Mouse (Mus musculus): Measurements from ENCODE around the gene Myo7a. TPM values are rescaled to one million over a fixed set of nuclear protein-coding genes. Genes with fewer than 3 reads are reported as not detected.
A peak's percentile ranks its signal among the peaks of the same experiment; 100 is the strongest.

Gene Myo7a
- polyA plus RNA-seq, 1 experiment from 2014 or later, result 15.2 TPM

DNA sequence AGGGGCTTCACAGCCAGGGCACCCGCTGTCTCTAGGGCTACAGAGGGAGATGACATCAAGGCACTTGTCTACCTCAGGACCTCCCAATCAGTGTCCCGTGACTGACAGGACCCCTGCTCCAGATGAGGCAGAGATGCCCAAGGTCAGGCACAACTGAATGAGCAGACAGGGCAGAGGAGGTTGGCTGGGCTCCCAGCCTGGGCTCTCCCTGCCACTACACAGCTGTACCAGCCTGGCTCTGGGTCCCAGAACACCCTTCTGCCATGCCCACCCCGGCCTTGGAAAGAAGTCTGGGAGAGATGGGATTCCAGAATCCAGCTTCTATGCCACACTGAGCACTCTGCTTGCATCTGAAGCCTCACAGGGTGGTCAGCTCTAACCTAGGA is 36.9 kb upstream of the Myo7a start:
- WGBS, result 65% methylated on average over 2 of the region's 3 CpGs
- ATAC-seq (ENCODE audit: low FRiP score), result no peak

DNA sequence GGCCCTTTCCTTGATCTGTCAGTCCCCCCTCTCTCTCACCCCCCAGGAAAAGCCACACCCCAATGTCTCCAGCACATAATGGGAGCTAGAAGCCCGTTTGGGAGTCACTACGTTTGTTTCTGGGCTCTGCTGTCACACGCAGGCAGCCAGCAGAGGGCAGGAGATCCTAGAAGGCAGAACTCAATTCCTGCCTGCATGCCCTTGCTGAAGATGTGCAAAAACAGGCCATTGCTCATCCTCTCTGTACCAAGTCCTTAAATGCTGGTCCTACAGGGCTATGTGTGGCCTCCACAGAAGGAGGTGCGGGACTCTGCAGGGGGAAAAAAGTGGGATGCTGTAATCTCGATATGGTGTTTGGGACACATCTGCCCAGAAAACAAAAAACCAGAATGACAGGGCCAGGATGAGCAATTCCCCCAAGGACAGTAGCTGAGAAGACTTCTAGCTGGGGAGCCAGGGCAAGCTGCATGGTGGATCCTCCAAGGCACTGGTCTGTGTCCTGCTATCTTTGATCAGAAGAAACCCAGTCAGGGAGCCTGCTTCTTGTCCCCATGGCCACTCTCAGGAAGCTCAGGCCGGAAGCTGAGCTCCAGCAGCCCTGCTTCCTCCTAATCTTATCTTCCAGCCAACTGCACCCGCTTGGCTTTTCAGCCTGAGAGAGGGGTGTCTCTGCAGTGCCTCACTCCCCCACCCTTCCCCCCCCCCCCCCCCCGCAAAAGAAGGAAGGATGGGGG is 36.4 kb upstream of the Myo7a start:
- H3K4me2 ChIP-seq (replicated peaks; ENCODE audit: low read depth, low read length), result no peak overlapping the region
- ATAC-seq (ENCODE audit: low FRiP score) (peak; percentile 36; the same call in 1 of the 2 replicates), DNase-seq (ENCODE audit: low spot score) (peak; percentile 70)
- H3K9me3 ChIP-seq (ENCODE audit: control insufficient read depth, low read length), result no peaks in the 10 kb centered on the region
- H3K4me3 ChIP-seq (ENCODE audit: low read depth, low read length), result no peak overlapping the region
- no peaks in the 10 kb centered on the region for H3K27me3 ChIP-seq (ENCODE audit: control insufficient read depth, insufficient read depth, low read length)
- H3K27ac ChIP-seq (ENCODE audit: low read depth, low read length), result no peak overlapping the region
- no peaks in the 10 kb centered on the region for H3K4me1 ChIP-seq (replicated peaks; ENCODE audit: control insufficient read depth, insufficient read depth, low read length)
- 36% methylated on average over 7 of the region's 8 CpGs for WGBS
- H3K9ac ChIP-seq (ENCODE audit: low read depth, low read length), result no peak overlapping the region
- no peaks in the 10 kb centered on the region for H3K36me3 ChIP-seq (ENCODE audit: control insufficient read depth, insufficient read depth, low read length)

More for the DNA sequence above, 36.9 kb upstream of the Myo7a start:
- no peak for DNase-seq (ENCODE audit: low spot score)
- Histone ChIP-seq H3K4me1 (replicated peaks; ENCODE audit: control insufficient read depth, insufficient read depth, low read length) (no peaks in the 10 kb centered on the region), H3K9ac (ENCODE audit: low read depth, low read length) (no peak overlapping the region), H3K4me2 (replicated peaks; ENCODE audit: low read depth, low read length) (no peak overlapping the region), H3K9me3 (ENCODE audit: control insufficient read depth, low read length) (no peaks in the 10 kb centered on the region), H3K27ac (ENCODE audit: low read depth, low read length) (no peak overlapping the region), H3K36me3 (ENCODE audit: control insufficient read depth, insufficient read depth, low read length) (no peaks in the 10 kb centered on the region), H3K27me3 (ENCODE audit: control insufficient read depth, insufficient read depth, low read length) (no peaks in the 10 kb centered on the region), H3K4me3 (ENCODE audit: low read depth, low read length) (no peak overlapping the region)

- Histone ChIP-seq H3K4me2 (replicated peaks; ENCODE audit: low read depth, low read length) (no peak overlapping the region), H3K27ac (ENCODE audit: low read depth, low read length) (no peak overlapping the region), H3K27me3 (ENCODE audit: control insufficient read depth, insufficient read depth, low read length) (no peaks in the 10 kb centered on the region), H3K9ac (ENCODE audit: low read depth, low read length) (no peak overlapping the region), H3K4me1 (replicated peaks; ENCODE audit: control insufficient read depth, insufficient read depth, low read length) (no peaks in the 10 kb centered on the region; the same call in 1 of the 2 replicates), H3K4me3 (ENCODE audit: low read depth, low read length) (no peak overlapping the region), H3K36me3 (ENCODE audit: control insufficient read depth, insufficient read depth, low read length) (no peaks in the 10 kb centered on the region), H3K9me3 (ENCODE audit: control insufficient read depth, low read length) (no peaks in the 10 kb centered on the region)
- DNase-seq (ENCODE audit: low spot score) (no peak), ATAC-seq (ENCODE audit: low FRiP score) (no peak)
- WGBS, result 72% methylated on average over 5 of the region's 5 CpGs
Measured at GRCm38 (mm10) chr7:98153892-98154291, 34.6 kb upstream of the Myo7a start.

DNA sequence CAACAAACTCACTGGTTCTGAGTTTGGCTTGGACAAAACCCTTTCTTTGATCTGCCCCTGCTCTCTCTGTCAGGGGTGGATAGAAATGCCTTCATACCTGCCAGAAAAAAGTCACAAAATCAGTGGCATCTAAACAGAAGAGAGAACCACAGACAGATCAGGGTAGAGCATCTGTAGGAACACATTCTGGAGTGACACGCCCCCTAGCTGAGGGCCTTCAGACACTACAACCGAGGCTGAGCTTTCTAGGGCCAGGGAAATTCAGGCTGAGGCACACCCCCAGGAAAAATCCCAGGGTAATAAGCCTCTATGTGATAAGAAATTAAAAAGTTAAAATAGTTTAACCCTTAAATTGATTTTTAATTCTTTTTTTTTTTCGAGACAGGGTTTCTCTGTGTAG is 34.0 kb upstream of the Myo7a start:
- DNase-seq (ENCODE audit: low spot score) (no peak), ATAC-seq (ENCODE audit: low FRiP score) (no peak)
- Histone ChIP-seq H3K4me2 (replicated peaks; ENCODE audit: low read depth, low read length) (no peak overlapping the region), H3K27ac (ENCODE audit: low read depth, low read length) (no peak overlapping the region), H3K4me3 (ENCODE audit: low read depth, low read length) (no peak overlapping the region), H3K9me3 (ENCODE audit: control insufficient read depth, low read length) (no peaks in the 10 kb centered on the region), H3K9ac (ENCODE audit: low read depth, low read length) (no peak overlapping the region), H3K27me3 (ENCODE audit: control insufficient read depth, insufficient read depth, low read length) (no peaks in the 10 kb centered on the region), H3K36me3 (ENCODE audit: control insufficient read depth, insufficient read depth, low read length) (no peaks in the 10 kb centered on the region), H3K4me1 (replicated peaks; ENCODE audit: control insufficient read depth, insufficient read depth, low read length) (no peaks in the 10 kb centered on the region; the same call in 1 of the 2 replicates)
- 38% methylated on average over 3 of the region's 3 CpGs for WGBS

DNA sequence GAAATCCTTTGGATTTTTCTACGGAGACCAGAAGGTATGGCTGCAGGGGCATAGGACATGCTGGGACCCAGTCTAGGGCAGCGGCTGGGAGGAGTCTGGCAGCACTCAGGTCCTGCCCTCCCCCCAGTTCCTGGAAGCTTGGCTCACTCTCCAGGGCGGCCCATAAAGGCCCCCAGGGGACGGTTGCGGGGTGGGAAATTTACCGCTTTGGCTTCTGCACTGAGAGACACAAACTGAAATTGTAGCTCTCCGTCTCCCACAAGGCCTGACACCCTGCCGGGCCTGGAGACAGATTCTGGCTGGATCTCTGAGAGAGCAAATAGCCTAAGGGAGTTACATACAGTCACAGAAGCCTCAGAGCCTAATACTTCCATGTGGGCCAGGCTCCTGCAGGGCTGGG is 33.1 kb upstream of the Myo7a start:
- ATAC-seq (ENCODE audit: low FRiP score), result no peak

DNA sequence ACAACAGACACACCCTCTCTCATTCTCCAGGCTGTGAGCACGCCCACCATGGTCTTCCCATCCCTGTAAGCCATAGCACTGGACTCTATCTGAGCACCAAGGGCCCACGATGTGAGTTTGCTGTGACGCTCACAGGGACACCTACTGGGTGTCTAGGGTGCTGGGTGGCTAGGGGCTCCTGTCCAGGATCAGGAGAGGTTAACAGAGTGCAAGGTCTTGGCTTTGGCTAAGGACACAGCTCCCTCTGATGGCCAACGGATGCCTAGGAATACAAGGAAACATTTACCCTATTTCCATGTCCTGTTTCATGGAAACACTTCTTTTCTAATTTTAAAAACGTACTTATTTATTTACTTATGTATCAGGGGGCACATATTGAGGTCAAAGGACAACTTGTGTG is 31.2 kb upstream of the Myo7a start:
- H3K4me1 ChIP-seq (replicated peaks; ENCODE audit: control insufficient read depth, insufficient read depth, low read length), result no peaks in the 10 kb centered on the region; the same call in 1 of the 2 replicates
- 40% methylated on average over 5 of the region's 5 CpGs for WGBS
- no peaks in the 10 kb centered on the region for H3K27me3 ChIP-seq (ENCODE audit: control insufficient read depth, insufficient read depth, low read length)
- no peaks in the 10 kb centered on the region for H3K36me3 ChIP-seq (ENCODE audit: control insufficient read depth, insufficient read depth, low read length)
- H3K9me3 ChIP-seq (ENCODE audit: control insufficient read depth, low read length), result no peaks in the 10 kb centered on the region
- H3K27ac ChIP-seq (ENCODE audit: low read depth, low read length), result no peak overlapping the region
- ATAC-seq (ENCODE audit: low FRiP score) (no peak), DNase-seq (ENCODE audit: low spot score) (no peak)
- H3K4me2 ChIP-seq (replicated peaks; ENCODE audit: low read depth, low read length), result no peak overlapping the region
- no peak overlapping the region for H3K9ac ChIP-seq (ENCODE audit: low read depth, low read length)
- no peak overlapping the region for H3K4me3 ChIP-seq (ENCODE audit: low read depth, low read length)

More for the DNA sequence above, 33.1 kb upstream of the Myo7a start:
- Histone ChIP-seq H3K36me3 (ENCODE audit: control insufficient read depth, insufficient read depth, low read length) (no peaks in the 10 kb centered on the region), H3K9ac (ENCODE audit: low read depth, low read length) (no peak overlapping the region), H3K4me2 (replicated peaks; ENCODE audit: low read depth, low read length) (no peak overlapping the region), H3K27me3 (ENCODE audit: control insufficient read depth, insufficient read depth, low read length) (no peaks in the 10 kb centered on the region), H3K27ac (ENCODE audit: low read depth, low read length) (no peak overlapping the region), H3K9me3 (ENCODE audit: control insufficient read depth, low read length) (no peaks in the 10 kb centered on the region), H3K4me3 (ENCODE audit: low read depth, low read length) (no peak overlapping the region), H3K4me1 (replicated peaks; ENCODE audit: control insufficient read depth, insufficient read depth, low read length) (no peaks in the 10 kb centered on the region; the same call in 1 of the 2 replicates)
- 60% methylated on average over 8 of the region's 8 CpGs for WGBS
- DNase-seq (ENCODE audit: low spot score), result no peak

GRCm38 (mm10) chr7:98149802-98150201 is 30.5 kb upstream of the Myo7a start:
- H3K27me3 ChIP-seq (ENCODE audit: control insufficient read depth, insufficient read depth, low read length), result no peaks in the 10 kb centered on the region
- no peak for DNase-seq (ENCODE audit: low spot score)
- no peak overlapping the region for H3K9ac ChIP-seq (ENCODE audit: low read depth, low read length)
- H3K4me2 ChIP-seq (replicated peaks; ENCODE audit: low read depth, low read length), result no peak overlapping the region
- H3K9me3 ChIP-seq (ENCODE audit: control insufficient read depth, low read length), result no peaks in the 10 kb centered on the region
- H3K36me3 ChIP-seq (ENCODE audit: control insufficient read depth, insufficient read depth, low read length), result no peaks in the 10 kb centered on the region
- 0 out of 2 replicates have a peak, but pooled peaks have one; percentile 13 for ATAC-seq (ENCODE audit: low FRiP score)
- H3K27ac ChIP-seq (ENCODE audit: low read depth, low read length), result no peak overlapping the region
- H3K4me3 ChIP-seq (ENCODE audit: low read depth, low read length), result no peak overlapping the region
- 25% methylated on average over 3 of the region's 3 CpGs for WGBS
- no peaks in the 10 kb centered on the region; the same call in 1 of the 2 replicates for H3K4me1 ChIP-seq (replicated peaks; ENCODE audit: control insufficient read depth, insufficient read depth, low read length)

GRCm38 (mm10) chr7:98148721-98149407 is 29.5 kb upstream of the Myo7a start:
- DNase-seq (ENCODE audit: low spot score), result no peak
- H3K4me2 ChIP-seq (replicated peaks; ENCODE audit: low read depth, low read length), result no peak overlapping the region

GRCm38 (mm10) chr7:98147766-98148165 is 28.4 kb upstream of the Myo7a start:
- H3K9ac ChIP-seq (ENCODE audit: low read depth, low read length), result no peak overlapping the region
- no peaks in the 10 kb centered on the region for H3K9me3 ChIP-seq (ENCODE audit: control insufficient read depth, low read length)
- no peak overlapping the region for H3K4me2 ChIP-seq (replicated peaks; ENCODE audit: low read depth, low read length)
- no peak for ATAC-seq (ENCODE audit: low FRiP score)
- 79% methylated on average over 8 of the region's 8 CpGs for WGBS
- DNase-seq (ENCODE audit: low spot score), result no peak
- no peak overlapping the region for H3K4me3 ChIP-seq (ENCODE audit: low read depth, low read length)
- H3K4me1 ChIP-seq (replicated peaks; ENCODE audit: control insufficient read depth, insufficient read depth, low read length), result no peaks in the 10 kb centered on the region; the same call in 1 of the 2 replicates
- H3K27me3 ChIP-seq (ENCODE audit: control insufficient read depth, insufficient read depth, low read length), result no peaks in the 10 kb centered on the region
- H3K27ac ChIP-seq (ENCODE audit: low read depth, low read length), result no peak overlapping the region
- H3K36me3 ChIP-seq (ENCODE audit: control insufficient read depth, insufficient read depth, low read length), result no peaks in the 10 kb centered on the region

More at GRCm38 (mm10) chr7:98148721-98149407, 29.5 kb upstream of the Myo7a start:
- Histone ChIP-seq H3K9ac (ENCODE audit: low read depth, low read length) (no peak overlapping the region), H3K27ac (ENCODE audit: low read depth, low read length) (no peak overlapping the region), H3K36me3 (ENCODE audit: control insufficient read depth, insufficient read depth, low read length) (no peaks in the 10 kb centered on the region), H3K4me3 (ENCODE audit: low read depth, low read length) (no peak overlapping the region), H3K9me3 (ENCODE audit: control insufficient read depth, low read length) (no peaks in the 10 kb centered on the region), H3K4me1 (replicated peaks; ENCODE audit: control insufficient read depth, insufficient read depth, low read length) (no peaks in the 10 kb centered on the region; the same call in 1 of the 2 replicates), H3K27me3 (ENCODE audit: control insufficient read depth, insufficient read depth, low read length) (no peaks in the 10 kb centered on the region)
- WGBS, result 69% methylated on average over 10 of the region's 10 CpGs
- ATAC-seq (ENCODE audit: low FRiP score), result no peak

All from hindbrain, embryonic 11.5 days (tissue).